Mouse (Mus musculus): Measurements from ENCODE around the gene Crybb2. TPM values are rescaled to one million over a fixed set of nuclear protein-coding genes. Genes with fewer than 3 reads are reported as not detected.
"Not testable (repeated sequence)": the region's sequence is repeated elsewhere in the genome, so short reads cannot be mapped to it uniquely, and the experiment has no call there.

Crybb2 gene
- not detected for total RNA-seq (2021)
- long read RNA-seq, experiment 1 = 0 reads
- long read RNA-seq, experiment 2 = 0 reads

- no peak for DNase-seq
Observed at GRCm38 (mm10) chr5:113070017-113070416, at the start of gene Crybb2. Gene Crybb2, minus strand, starts transcription at chr5:113070117.

DNA sequence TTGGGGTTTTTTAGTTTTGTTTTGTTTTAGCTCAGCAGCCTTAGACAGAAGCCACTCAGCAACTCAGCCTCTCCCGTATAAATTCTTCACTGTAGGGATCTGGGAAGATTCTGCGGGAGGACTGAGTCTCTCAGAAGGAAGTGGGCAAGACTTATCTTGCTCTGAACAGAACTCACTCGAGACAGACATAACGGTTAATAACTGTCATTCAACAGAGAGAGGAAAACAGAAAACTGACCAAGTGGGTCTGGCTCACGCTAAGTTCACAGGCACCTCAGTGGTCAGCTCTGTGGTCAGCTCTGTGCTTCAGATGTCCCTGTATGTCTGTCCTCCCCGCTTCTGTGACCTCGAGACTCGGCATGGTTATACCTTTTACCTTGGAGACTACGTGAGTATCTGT lies 49.4 kb upstream of the Crybb2 start:
- DNase-seq = no peak

DNA sequence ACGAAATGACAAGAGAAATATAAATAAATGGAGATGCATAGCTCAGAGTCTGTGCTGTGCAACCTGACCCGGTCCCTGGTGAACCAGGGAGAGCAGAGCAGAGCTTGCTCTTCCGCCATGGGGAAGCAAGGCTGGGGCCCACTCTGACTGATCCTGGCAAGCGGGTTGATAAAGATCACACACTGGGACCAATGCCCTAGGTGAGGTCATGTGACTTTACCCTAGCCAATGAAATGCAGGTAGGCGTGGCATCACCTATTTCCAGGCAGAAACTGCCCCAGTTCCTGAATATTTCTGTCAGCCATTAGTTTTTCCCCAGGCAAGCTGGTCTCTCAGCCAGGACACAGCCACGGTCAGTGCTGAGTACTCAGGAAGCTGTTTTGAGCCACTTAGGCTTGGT lies 48.8 kb upstream of the Crybb2 start:
- peak; percentile 44 for DNase-seq

- DNase-seq = no peak
Observed at GRCm38 (mm10) chr5:113117361-113117760, 47.4 kb upstream of the Crybb2 start.

- no peak for DNase-seq
Observed at GRCm38 (mm10) chr5:113115896-113116295, 46.0 kb upstream of the Crybb2 start.

- no peak for DNase-seq
Observed at GRCm38 (mm10) chr5:113114264-113115225, 44.6 kb upstream of the Crybb2 start.

- no peak for DNase-seq
Observed at GRCm38 (mm10) chr5:113113120-113113519, 43.2 kb upstream of the Crybb2 start.

- DNase-seq = no peak
Observed at GRCm38 (mm10) chr5:113111336-113111735, 41.4 kb upstream of the Crybb2 start.

DNA sequence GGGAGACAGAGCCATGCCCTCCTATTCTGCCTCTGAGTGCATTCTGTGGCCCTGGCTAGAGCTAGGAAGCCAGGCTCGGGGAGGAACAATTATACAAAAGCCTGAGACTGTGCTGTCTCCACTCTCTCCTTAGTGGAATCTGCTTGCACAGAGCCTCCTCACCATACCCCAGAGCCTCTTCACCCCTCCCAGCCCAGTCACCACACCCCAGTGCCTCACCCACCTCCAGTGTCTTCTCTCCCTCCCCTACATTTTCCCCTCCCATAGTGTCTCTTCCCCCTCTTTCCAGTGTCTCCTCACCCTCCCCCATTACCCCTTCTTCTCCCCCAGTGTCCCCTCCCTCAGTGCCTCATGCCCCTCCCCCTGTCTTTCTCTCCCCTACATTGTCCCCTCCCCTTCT lies 41.0 kb upstream of the Crybb2 start:
- DNase-seq = no peak

DNA sequence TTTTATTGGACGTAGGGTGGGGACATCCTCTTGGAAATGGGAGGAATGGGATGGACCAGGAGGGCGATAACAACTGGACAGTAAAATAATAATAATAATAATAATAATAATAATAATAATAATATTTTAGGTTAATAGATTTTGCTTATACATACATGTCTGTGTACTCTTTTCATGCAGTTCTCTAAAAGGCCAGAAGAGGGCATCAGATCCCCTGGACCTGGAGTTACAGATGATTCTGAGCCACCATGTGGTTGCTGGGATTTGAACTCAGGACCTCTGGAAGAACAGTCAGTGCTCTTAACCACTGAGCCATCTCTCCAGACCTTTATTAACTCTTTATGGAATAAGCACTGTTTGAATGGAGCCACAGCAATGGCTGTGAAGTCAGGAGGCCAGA lies 39.7 kb upstream of the Crybb2 start:
- not testable (repeated sequence) for DNase-seq

DNA sequence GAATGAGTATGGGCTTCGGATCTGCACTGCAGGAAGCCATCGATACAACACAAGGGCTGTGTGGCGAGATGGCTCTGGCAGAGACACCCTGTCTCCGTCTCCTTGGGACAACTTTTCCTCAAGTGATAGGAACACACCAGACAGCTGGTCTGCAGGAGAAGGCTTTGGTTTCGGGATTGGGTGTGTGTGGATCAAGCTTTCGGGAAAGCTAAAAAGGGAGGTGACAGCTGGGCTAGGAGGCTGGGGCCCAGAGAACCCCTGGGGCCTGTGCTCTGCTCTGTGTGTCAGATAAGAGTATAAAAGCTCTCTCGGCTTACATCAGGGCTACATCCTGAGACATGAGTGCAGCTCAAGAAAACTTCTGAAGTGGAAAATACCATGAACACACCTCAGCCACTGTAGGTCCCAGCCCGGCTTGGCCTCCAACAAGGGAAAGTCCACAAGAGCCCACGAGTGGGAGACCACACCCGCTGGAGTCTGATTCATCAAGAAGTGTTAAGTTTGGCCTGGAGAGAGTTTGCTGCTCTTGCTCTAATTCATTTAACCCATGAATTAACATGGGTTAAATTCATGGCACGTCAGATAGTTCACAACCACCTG lies 38.3 kb upstream of the Crybb2 start:
- no peak for DNase-seq

DNA sequence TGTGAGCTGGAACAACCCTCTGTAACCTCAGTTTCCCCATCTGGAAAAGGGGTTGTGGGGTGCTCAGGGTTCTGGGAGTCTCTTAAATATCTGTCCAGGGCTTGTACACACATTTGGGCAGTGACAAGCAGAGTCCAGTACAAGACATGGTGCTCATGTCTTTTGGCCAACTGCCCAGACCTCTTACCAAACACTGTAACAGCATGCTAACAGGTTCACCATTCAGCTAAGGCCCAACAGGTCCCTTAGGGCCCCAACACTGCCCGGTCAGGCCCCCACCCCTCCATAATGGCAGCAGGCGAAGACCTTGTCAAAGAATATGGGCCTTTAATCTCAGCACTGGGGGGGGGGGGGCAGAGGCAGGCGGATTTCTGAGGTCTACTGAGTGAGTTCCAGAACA lies 37.8 kb upstream of the Crybb2 start:
- DNase-seq = peak; percentile 69

DNA sequence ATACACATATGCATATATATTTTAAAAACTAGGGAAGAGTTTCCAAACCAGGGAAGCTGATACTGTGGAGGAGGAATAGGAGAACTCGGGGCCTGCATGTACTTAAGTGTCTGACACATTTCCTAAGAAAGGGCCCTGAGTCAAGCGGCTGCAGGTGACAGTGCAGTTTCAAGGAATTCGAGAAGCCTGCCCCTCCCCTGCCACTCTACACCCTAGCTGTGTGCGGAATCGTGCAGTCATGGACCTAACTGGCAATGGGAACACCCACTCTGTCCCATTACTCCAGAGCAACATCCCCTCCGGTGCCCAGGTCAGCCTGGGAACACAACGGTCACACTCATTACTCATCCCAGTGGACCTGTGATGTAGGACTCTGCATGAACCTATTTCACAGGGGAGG lies 36.7 kb upstream of the Crybb2 start:
- no peak for DNase-seq

GRCm38 (mm10) chr5:113105481-113105880 lies 35.6 kb upstream of the Crybb2 start:
- DNase-seq = no peak

DNA sequence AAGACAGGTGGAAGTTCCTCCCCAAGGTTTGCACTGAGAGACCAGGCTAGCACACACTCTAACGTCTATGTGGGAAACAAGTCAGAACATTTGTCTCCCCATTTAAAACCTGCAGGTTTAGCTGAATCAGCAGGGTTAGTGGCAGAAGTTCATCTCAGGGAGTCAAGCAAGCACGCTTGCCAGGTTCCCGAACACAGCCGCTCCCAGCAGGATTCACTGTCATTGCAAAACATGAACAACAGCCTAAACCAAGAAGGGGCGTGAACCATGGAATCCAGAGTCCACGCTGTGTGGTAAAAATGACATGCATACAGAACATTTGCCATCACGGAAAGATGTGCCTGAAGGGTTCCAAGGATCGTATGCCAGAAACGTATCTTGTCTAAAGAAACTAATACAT lies 35.1 kb upstream of the Crybb2 start:
- peak; percentile 31 for DNase-seq

DNA sequence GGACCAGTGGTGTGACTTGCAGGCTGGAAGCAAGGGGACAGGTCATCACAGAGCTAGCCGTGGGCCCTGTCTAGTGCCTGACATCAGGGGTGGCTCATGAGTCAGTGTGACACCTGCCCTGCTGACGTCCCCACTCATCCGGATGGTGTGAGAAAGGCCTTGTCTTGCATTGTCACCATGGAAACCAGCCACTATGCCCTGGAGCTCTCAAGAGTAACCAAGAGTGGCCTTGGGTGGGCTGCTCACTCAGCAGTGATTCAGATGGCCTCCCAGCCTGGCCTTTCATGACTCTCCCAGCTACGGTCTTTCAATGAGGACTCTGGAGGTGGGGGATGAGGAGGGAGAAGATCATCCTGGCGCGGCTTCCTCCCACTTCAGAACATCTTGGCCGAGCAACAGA lies 32.5 kb upstream of the Crybb2 start:
- peak; percentile 76 for DNase-seq

- DNase-seq = no peak
Observed at GRCm38 (mm10) chr5:113101457-113101856, 31.5 kb upstream of the Crybb2 start.

- DNase-seq = no peak
Observed at GRCm38 (mm10) chr5:113100422-113100821, 30.5 kb upstream of the Crybb2 start.

DNA sequence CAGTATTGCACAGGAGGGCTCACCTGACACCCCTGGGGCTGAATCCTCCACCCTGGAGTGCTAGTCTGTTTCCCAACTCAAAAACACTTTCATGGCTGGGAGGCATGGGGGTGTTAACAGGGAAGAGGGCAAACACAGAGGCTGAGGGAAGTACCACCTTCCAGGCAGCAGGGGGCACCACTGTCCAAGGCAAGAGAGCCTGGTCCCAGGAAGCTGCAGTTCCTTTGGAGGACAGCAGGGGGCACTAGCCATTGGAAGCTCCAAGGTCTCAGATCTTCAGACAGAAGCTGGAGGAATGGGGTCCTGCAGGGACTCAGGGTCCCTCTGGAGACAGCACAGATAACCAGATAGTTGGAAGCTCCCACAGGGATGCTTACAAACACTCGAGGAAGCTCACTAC lies 29.6 kb upstream of the Crybb2 start:
- peak; percentile 95 for DNase-seq

GRCm38 (mm10) chr5:113097551-113097950 lies 27.6 kb upstream of the Crybb2 start:
- DNase-seq = no peak

DNA sequence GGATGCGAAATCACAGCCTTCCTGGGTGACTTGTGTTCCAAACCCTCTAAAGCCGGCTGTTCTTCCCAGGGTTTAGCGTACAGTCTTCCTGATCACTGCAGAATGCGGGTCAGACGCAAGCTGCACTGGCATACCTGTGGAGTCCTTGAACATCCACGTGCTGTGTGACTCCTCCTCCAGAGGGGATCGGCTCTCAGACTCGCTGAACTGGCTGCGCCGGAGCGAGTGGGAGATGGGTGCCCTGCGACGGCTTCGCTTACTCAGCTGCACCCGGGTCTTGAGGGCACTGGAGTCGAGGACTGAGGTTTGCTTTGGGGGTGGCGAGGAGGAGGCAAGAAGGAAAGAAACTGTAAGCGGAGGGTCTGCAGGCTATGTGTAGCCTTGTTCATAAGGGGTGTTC lies 25.5 kb upstream of the Crybb2 start:
- no peak for DNase-seq

- DNase-seq = no peak
Observed at GRCm38 (mm10) chr5:113092406-113092805, 22.5 kb upstream of the Crybb2 start.

- DNase-seq = peak; percentile 59
Observed at GRCm38 (mm10) chr5:113091162-113091561, 21.2 kb upstream of the Crybb2 start.

DNA sequence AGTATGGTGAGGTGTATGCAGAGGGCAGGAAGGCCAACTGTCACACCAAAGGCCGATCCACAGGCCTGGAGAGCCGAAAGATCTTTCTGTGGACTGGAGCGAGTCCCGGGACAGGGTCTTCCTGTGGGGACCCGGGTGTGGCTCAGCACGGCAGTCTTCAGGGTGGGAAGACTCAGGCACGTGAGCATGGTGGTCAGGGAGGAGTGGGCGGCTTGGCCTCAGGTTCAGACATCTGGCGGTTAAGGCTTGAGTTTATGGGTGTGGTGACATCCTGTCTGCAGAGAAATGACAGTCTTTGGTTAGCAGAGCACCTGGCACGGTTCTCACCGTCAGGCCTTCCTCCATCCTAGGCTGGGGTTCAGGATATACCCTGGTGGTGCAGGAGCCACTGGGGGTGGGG lies 20.8 kb upstream of the Crybb2 start:
- no peak for DNase-seq

All from adrenal gland, postnatal 10 days (tissue).